Mouse (Mus musculus) left cerebral cortex, adult 8-10 months (tissue): ENCODE data around the gene Pcgf2. TPM values are rescaled to one million over a fixed set of nuclear protein-coding genes. Genes with fewer than 3 reads are reported as not detected.
A peak's percentile ranks its signal among the peaks of the same experiment; 100 is the strongest.
"Not testable (repeated sequence)": the region's sequence is repeated elsewhere in the genome, so short reads cannot be mapped to it uniquely, and the experiment has no call there.

Source experiments
- DNase-seq, 2 experiments: peaks; one replicate each; pipeline ENCODE4 v3.0.0; 2022; ENCODE audit warnings: low spot score in 2 of 2
- total RNA-seq, 4 experiments: library from RNA; stranded (reverse); gene quantifications; 2 replicates each; pipeline ENCODE4 v1.2.4; 2022

Pcgf2 gene
- 10 to 100 TPM; 35.3 to 39.6 (median 37.6) TPM for total RNA-seq

GRCm38 (mm10) chr11:97700003-97700745 is at the start of gene Pcgf2:
TSS of gene Pcgf2 (minus strand) at chr11:97700497.
- DNase-seq: peak; percentile 65 to 67

GRCm38 (mm10) chr11:97748496-97748895 is 48.2 kb upstream of the Pcgf2 start:
- DNase-seq: no peak

GRCm38 (mm10) chr11:97747773-97748172 is 47.5 kb upstream of the Pcgf2 start:
- DNase-seq: no peak

- DNase-seq: no peak
Observed at GRCm38 (mm10) chr11:97745331-97745721, 45.0 kb upstream of the Pcgf2 start.

GRCm38 (mm10) chr11:97744718-97745330 is 44.5 kb upstream of the Pcgf2 start:
- DNase-seq: peak; percentile 94 to 98

GRCm38 (mm10) chr11:97744063-97744717 is 43.9 kb upstream of the Pcgf2 start, which contains the start of gene Pip4k2b:
TSS of gene Pip4k2b (minus strand) at chr11:97744704.
- DNase-seq: peak; percentile 52 to 53

- no peak for DNase-seq
Observed at GRCm38 (mm10) chr11:97743423-97743822, 43.1 kb upstream of the Pcgf2 start.

GRCm38 (mm10) chr11:97742591-97742990 is 42.3 kb upstream of the Pcgf2 start:
- no peak for DNase-seq

- no peak for DNase-seq
Observed at GRCm38 (mm10) chr11:97742157-97742556, 41.9 kb upstream of the Pcgf2 start.

GRCm38 (mm10) chr11:97740190-97740589 is 39.9 kb upstream of the Pcgf2 start:
- DNase-seq: no peak

GRCm38 (mm10) chr11:97739155-97739554 is 38.9 kb upstream of the Pcgf2 start:
- DNase-seq: no peak

GRCm38 (mm10) chr11:97738703-97739102 is 38.4 kb upstream of the Pcgf2 start:
- DNase-seq: no peak

GRCm38 (mm10) chr11:97737600-97737999 is 37.3 kb upstream of the Pcgf2 start:
- DNase-seq: no peak

- no peak for DNase-seq
Observed at GRCm38 (mm10) chr11:97736645-97737044, 36.3 kb upstream of the Pcgf2 start.

- not testable (repeated sequence) for DNase-seq
Observed at GRCm38 (mm10) chr11:97734810-97735209, 34.5 kb upstream of the Pcgf2 start.

GRCm38 (mm10) chr11:97733689-97734088 is 33.4 kb upstream of the Pcgf2 start:
- DNase-seq: no peak

- DNase-seq: no peak
Observed at GRCm38 (mm10) chr11:97728730-97729129, 28.4 kb upstream of the Pcgf2 start.

- DNase-seq: no peak
Observed at GRCm38 (mm10) chr11:97728311-97728710, 28.0 kb upstream of the Pcgf2 start.

GRCm38 (mm10) chr11:97723709-97724108 is 23.4 kb upstream of the Pcgf2 start:
- no peak for DNase-seq

GRCm38 (mm10) chr11:97721338-97721737 is 21.0 kb upstream of the Pcgf2 start:
- no peak for DNase-seq

- no peak for DNase-seq
Observed at GRCm38 (mm10) chr11:97719041-97719440, 18.7 kb upstream of the Pcgf2 start.

GRCm38 (mm10) chr11:97718281-97718860 is 18.1 kb upstream of the Pcgf2 start:
- DNase-seq: no peak
